Mouse (Mus musculus) spleen, adult 2 months (tissue): ENCODE measurements at regions not wholly inside any gene's neighbourhood (a gene's known extent, or its start where the extent isn't known, plus 50 kb on each side); places are given as distances from the start of the nearest gene placed in this dataset.

Source experiments
- CTCF ChIP-seq: fragments of 200-500 bp; IDR thresholded peaks from 2 replicates; pipeline ENCODE4 v1.5.1; 2011; ENCODE audit warnings: mild to moderate bottlenecking, inconsistent platforms; ENCODE audit not compliant: insufficient read depth, insufficient read length, insufficient replicate concordance; ENCODE audit errors: extremely low read depth
- POLR2A ChIP-seq: fragments of 200-500 bp; IDR thresholded peaks from 2 replicates; pipeline ENCODE4 v1.6.1; 2011; ENCODE audit warnings: low read depth, low read length, inconsistent platforms

- TF ChIP-seq CTCF (no peak), POLR2A (no peak)
Observed at GRCm38 (mm10) chr11:52519877-52520276, 123.6 kb downstream of the 9530068E07Rik start.
